Mouse (Mus musculus) spleen, adult 2 months (tissue): ENCODE measurements around the gene B4galnt4. TPM values are rescaled to one million over a fixed set of nuclear protein-coding genes. Genes with fewer than 3 reads are reported as not detected.
A peak's percentile ranks its signal among the peaks of the same experiment; 100 is the strongest.

Experiments
- DNase-seq, 2 experiments: peaks; one replicate each; pipeline versions ENCODE4 v3.0.0 to v3.0.0-alpha.2; 2012 to 2021; ENCODE audit warnings: low spot score in 2 of 2, low read depth in 1 of 2
- H3K27ac ChIP-seq: fragments of 200-500 bp; 2 replicates; pipeline ENCODE4 v1.5.1; 2012; ENCODE audit warnings: low read length, inconsistent platforms; ENCODE audit not compliant: insufficient read depth
- H3K27me3 ChIP-seq: fragments of 200-500 bp; 2 replicates; pipeline ENCODE4 v1.6.1; 2012; ENCODE audit warnings: mild to moderate bottlenecking, moderate library complexity, low read length, inconsistent platforms; ENCODE audit not compliant: control insufficient read depth, insufficient read depth
- H3K36me3 ChIP-seq: fragments of 200-500 bp; 2 replicates; pipeline ENCODE4 v1.6.1; 2012; ENCODE audit warnings: mild to moderate bottlenecking, low read length, inconsistent platforms; ENCODE audit not compliant: control insufficient read depth, insufficient read depth
- H3K4me1 ChIP-seq: fragments of 200-500 bp; 2 replicates; pipeline ENCODE4 v1.6.1; 2011; ENCODE audit warnings: inconsistent platforms; ENCODE audit not compliant: control insufficient read depth, insufficient read depth, insufficient read length
- H3K4me3 ChIP-seq: fragments of 200-500 bp; 2 replicates; pipeline ENCODE4 v1.5.1; 2011; ENCODE audit warnings: mild to moderate bottlenecking, inconsistent platforms; ENCODE audit not compliant: insufficient read depth, insufficient read length; ENCODE audit errors: extremely low read depth
- CTCF ChIP-seq: fragments of 200-500 bp; IDR thresholded peaks from 2 replicates; pipeline ENCODE4 v1.5.1; 2011; ENCODE audit warnings: mild to moderate bottlenecking, inconsistent platforms; ENCODE audit not compliant: insufficient read depth, insufficient read length, insufficient replicate concordance; ENCODE audit errors: extremely low read depth
- POLR2A ChIP-seq: fragments of 200-500 bp; IDR thresholded peaks from 2 replicates; pipeline ENCODE4 v1.6.1; 2011; ENCODE audit warnings: low read depth, low read length, inconsistent platforms
- WGBS: fragments of 180-500 bp; shearing (Covaris S2); methylation state at CpG from one replicate; pipeline ENCODE4 v1.1.7; 2018; 5-methylcytosine and 5-hydroxymethylcytosine counted together
- polyA plus RNA-seq: library from polyadenylated mRNA; depleted of rRNA; stranded (reverse); fragments of >200 nt; gene quantifications from 2 replicates; pipeline ENCODE4 v1.2.3, GENCODE M21; 2012

B4galnt4 gene
- polyA plus RNA-seq, 1 experiment, result 0.79 TPM

DNA sequence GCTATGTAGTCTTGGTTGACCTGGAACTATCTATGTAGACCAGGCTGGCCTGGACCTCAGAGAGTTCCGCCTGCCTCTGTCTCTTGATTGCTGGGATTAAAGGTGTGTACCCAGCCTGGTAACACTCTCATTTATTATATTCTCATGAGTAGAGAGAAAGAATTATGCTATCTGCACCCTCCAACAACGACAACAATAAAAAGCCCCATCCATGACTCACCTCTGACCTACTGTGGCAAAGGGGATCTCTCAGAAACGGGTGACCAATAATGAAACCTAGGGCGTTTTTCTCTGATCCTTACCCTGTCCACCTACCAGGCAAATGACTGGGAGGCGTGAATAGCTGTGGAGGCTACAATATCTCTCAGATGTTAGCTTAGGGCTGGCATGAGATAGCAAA, 36.3 kb downstream of the B4galnt4 start:
- 55% methylated on average over 5 of the region's 5 CpGs for WGBS
- Histone ChIP-seq H3K27ac (peak overlapping the region; percentile 72), H3K27me3 (no peaks in the 10 kb centered on the region), H3K36me3 (peaks cover 6% of the 10 kb centered on the region; the same call in 1 of the 2 replicates), H3K4me1 (peaks cover 33% of the 10 kb centered on the region), H3K4me3 (no peak overlapping the region)
- TF ChIP-seq POLR2A (no peak), CTCF (no peak)
- no peak for DNase-seq

DNA sequence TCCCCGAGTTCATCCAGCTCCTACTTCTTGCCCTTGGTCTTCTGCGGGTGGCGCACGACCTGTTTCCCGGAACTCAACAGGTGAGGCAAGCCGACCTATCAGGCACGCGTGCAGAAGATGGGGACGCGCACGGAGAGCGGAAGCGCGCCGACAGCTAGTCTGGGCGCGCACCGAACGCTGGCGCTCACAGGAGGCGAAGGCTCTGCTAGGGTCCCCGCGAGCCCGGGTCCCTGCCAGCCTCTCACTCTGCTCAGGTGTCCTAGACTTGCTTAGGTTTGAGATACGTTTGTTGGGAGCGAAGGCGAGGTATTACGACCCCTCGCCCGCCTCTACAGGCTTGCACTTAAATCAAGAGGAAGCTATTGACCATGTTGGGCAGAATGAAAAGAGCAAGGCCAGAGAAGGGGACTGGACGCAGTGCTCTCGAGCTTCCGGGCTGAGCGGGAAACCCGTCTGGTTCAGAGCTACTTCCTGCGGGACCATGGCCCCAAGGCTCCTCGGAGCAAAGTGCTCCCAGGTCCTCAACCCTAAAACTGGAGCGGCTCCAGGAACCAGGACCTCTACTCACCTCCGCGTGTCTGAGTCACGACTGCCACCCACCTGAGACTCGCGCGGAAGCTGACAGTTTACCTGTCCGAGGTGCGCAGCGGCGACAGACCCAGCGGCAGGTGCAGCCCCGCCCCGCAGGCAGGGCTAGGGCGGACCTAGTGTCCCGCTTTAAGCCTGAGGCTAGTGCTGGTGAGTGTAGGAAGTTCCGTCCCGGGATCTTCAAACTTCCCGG, 39.2 kb downstream of the B4galnt4 start, which contains the start of gene Sigirr:
Sigirr (minus strand) TSS at position 662 of the 781 bp plus-strand sequence.
- peak within 1 kb of the TSS; percentile 54 for H3K27ac ChIP-seq
- H3K36me3 ChIP-seq, result no peaks in the 10 kb centered on the region

DNA sequence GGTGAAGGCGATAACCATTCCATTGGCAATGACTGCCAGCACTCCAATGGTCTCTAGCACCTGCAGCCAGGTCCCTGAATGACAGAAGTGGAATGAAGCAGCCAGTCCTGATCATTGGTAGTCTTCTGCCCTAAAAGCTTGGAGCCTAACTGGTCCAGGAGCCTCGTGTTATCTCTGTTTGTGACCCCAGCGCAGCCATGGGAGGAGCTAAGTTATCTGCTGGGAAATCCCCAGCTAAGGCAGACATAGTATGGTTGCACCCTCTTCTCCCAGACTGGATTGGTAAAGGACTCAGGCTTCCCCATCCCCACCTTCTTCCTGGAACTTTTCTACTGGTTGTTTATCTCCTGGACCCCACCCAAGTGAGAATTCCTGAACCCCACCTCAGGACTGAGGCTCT, 42.3 kb downstream of the B4galnt4 start:
- Histone ChIP-seq H3K27me3 (no peaks in the 10 kb centered on the region), H3K36me3 (no peaks in the 10 kb centered on the region), H3K27ac (no peak overlapping the region), H3K4me3 (no peak overlapping the region), H3K4me1 (peaks cover 10% of the 10 kb centered on the region)
- no peak for DNase-seq
- 69% methylated on average over 3 of the region's 3 CpGs for WGBS
- TF ChIP-seq CTCF (no peak), POLR2A (no peak)

More for the DNA sequence above, 39.2 kb downstream of the B4galnt4 start, which contains the start of gene Sigirr:
- peak within 1 kb of the TSS; percentile 63 for H3K4me3 ChIP-seq
- H3K27me3 ChIP-seq, result no peaks in the 10 kb centered on the region
- 8% methylated on average over 56 of the region's 56 CpGs for WGBS
- peaks cover 27% of the 10 kb centered on the region for H3K4me1 ChIP-seq
- DNase-seq, result peak; percentile 12 to 70
- TF ChIP-seq POLR2A, result peak; percentile 78
- TF ChIP-seq CTCF, result no peak

DNA sequence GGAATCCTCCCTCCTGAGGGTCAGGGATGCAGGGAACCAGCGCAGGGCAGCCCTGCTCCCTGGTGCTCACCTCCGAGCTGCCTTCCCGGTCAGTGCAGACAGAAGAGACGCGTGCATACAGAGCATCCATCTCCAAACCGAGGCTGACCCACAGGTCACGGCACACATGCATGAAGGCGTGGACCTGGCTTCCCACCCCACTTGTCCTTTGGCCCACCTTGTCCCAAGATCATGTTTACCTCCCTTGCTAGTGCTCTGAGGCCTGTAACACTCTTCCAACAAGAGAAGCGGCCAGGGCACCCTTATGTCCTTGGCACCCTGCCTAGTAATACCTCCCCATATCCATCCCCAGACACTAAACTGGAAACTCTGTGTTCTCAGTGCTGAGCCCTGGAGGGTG, 55.0 kb downstream of the B4galnt4 start:
- H3K27me3 ChIP-seq, result no peaks in the 10 kb centered on the region
- H3K4me1 ChIP-seq, result no peaks in the 10 kb centered on the region
- H3K27ac ChIP-seq, result no peak overlapping the region
- no peak for DNase-seq
- no peak overlapping the region for H3K4me3 ChIP-seq
- TF ChIP-seq CTCF (no peak), POLR2A (no peak)
- H3K36me3 ChIP-seq, result no peaks in the 10 kb centered on the region
- WGBS, result 93% methylated on average over 9 of the region's 9 CpGs

DNA sequence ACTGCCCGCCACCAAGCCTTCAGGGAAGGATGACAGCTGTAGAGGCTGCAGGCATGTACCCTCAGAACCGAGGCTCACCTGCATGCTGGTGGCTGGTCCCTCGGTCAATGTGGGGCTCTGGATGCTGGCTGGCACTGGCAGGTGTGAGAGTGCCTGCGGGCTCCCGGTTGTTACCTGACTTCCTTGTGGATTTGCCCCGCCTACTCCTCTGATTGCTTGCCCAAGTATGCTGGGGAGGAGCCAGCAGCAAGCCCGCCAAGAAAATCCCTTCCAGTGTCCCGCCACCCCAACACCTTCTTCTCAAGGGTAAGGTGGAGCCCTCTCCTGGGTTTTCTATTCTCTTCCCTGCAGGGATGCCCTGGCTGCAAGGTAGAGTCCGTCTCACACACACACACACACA, 56.7 kb downstream of the B4galnt4 start, which contains the start of gene Ano9:
Ano9 (minus strand) TSS at position 171 of the 400 bp plus-strand sequence.
- H3K4me3 ChIP-seq, result no peak within 1 kb of the TSS
- TF ChIP-seq POLR2A (no peak), CTCF (no peak)
- H3K4me1 ChIP-seq, result no peaks in the 10 kb centered on the region
- H3K27ac ChIP-seq, result no peak within 1 kb of the TSS
- no peaks in the 10 kb centered on the region for H3K27me3 ChIP-seq
- WGBS, result 68% methylated on average over 9 of the region's 9 CpGs
- no peaks in the 10 kb centered on the region for H3K36me3 ChIP-seq
- DNase-seq, result no peak

DNA sequence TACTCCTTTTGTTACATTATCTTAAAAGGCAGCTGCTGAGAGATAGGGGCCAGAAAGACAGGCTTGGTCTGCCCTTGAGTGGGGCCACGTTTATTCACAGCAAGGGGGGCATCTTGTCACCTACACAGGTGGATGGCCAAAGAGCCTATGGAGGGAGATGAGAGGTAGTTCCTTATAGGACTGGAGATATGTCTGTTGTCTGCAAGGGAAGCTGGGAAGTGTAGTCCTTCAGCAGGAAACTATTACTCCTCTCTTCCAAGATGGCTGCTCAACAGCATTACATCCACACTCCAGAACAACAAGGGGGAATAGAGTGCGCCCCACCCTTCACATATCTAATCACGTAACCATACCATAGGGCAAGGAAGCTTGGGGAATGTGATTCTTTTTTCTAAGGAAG, 58.6 kb downstream of the B4galnt4 start:
- Histone ChIP-seq H3K36me3 (no peaks in the 10 kb centered on the region), H3K4me1 (no peaks in the 10 kb centered on the region), H3K27ac (no peak overlapping the region), H3K27me3 (no peaks in the 10 kb centered on the region), H3K4me3 (no peak overlapping the region)
- DNase-seq, result no peak
- WGBS, result 84% methylated on average over 3 of the region's 3 CpGs
- TF ChIP-seq CTCF (no peak), POLR2A (no peak)

DNA sequence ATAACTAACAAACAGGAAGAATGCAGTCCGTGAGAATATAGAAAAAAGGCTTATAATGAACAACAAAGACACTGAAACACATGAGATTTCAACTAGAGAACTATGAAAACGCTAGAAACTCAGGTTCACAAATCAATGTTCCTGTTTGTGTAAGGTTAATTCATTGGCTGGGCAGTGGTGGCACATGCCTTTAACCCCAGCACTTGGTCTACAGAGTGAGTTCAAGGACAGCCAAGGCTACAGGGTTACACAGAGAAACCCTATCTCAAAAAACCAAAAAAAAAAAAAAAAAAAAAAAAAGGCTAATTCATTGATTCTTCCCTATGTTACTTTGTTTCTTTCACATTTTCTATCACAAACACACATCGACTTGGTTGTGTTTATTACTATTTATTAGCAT, 59.7 kb downstream of the B4galnt4 start:
- no peak overlapping the region for H3K27ac ChIP-seq
- no peak for DNase-seq
- no peaks in the 10 kb centered on the region for H3K4me1 ChIP-seq
- no peaks in the 10 kb centered on the region for H3K27me3 ChIP-seq
- TF ChIP-seq CTCF, result no peak
- TF ChIP-seq POLR2A, result no peak
- 93% methylated on average over 3 of the region's 3 CpGs for WGBS
- H3K4me3 ChIP-seq, result no peak overlapping the region
- H3K36me3 ChIP-seq, result no peaks in the 10 kb centered on the region
